Mouse (Mus musculus) olfactory bulb, adult 2 months (tissue): ENCODE results near the gene Ppp1r37.

Source experiments
- CTCF ChIP-seq: fragments of 200-500 bp; IDR thresholded peaks from 2 replicates; pipeline ENCODE4 v1.5.1; 2012; ENCODE audit warnings: low read depth, mild to moderate bottlenecking, low read length, moderate library complexity; ENCODE audit not compliant: insufficient read depth
- POLR2A ChIP-seq: fragments of 200-500 bp; IDR thresholded peaks from 2 replicates; pipeline ENCODE4 v1.6.1; 2012; ENCODE audit warnings: mild to moderate bottlenecking, low read depth, low read length, moderate library complexity; ENCODE audit not compliant: insufficient read depth

GRCm38 (mm10) chr7:19557982-19558900 lies 4.6 kb downstream of the Ppp1r37 start:
- TF ChIP-seq CTCF (no peak), POLR2A (no peak)
